Mouse (Mus musculus): ENCODE results near the gene Fmnl3. TPM values are rescaled to one million over a fixed set of nuclear protein-coding genes. Genes with fewer than 3 reads are reported as not detected.

The Fmnl3 gene
- polyA plus RNA-seq, 1 experiment = 55.5 TPM

DNA sequence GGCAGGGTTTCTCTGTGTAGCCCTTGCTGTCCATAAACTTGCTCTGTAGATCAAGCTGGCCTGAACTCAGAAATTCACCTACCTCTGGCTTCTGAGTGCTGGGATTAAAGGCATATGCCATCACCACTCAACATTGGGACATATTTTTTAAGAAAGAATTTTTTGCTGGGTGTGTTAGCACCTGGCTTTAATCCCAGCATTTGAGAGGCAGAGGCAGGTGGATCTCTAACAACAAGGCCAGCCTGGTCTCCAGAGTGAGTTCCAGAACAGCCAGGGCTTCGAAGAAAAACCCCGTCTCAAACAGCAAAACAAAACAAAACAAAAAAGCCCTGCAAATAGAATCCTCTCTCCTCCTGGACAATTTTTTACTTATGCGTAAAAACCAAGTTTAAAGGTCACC, 5.3 kb upstream of the Fmnl3 start:
- Histone ChIP-seq H3K4me1 (replicated peaks; ENCODE audit: control insufficient read depth, insufficient read depth, low read length) (peaks cover 2% of the 10 kb centered on the region; the same call in 1 of the 2 replicates), H3K36me3 (ENCODE audit: control insufficient read depth, insufficient read depth, low read length) (no peaks in the 10 kb centered on the region), H3K4me3 (ENCODE audit: control insufficient read depth, insufficient read depth, low read length) (no peak overlapping the region), H3K27ac (ENCODE audit: control insufficient read depth, insufficient read depth, low read length) (no peak overlapping the region), H3K27me3 (ENCODE audit: control insufficient read depth, insufficient read depth, low read length) (no peaks in the 10 kb centered on the region)
- no peak for DNase-seq
- 97% methylated on average over 3 of the region's 3 CpGs for WGBS
- TF ChIP-seq CTCF (IDR thresholded peaks at IDR 0.05; ENCODE audit: borderline replicate concordance, control insufficient read depth, extremely low read depth, insufficient read depth, low read length, poor library complexity) (no peak), POLR2A (IDR thresholded peaks at IDR 0.05; ENCODE audit: control insufficient read depth, extremely low read depth, insufficient read depth, low read length, poor library complexity) (no peak)

DNA sequence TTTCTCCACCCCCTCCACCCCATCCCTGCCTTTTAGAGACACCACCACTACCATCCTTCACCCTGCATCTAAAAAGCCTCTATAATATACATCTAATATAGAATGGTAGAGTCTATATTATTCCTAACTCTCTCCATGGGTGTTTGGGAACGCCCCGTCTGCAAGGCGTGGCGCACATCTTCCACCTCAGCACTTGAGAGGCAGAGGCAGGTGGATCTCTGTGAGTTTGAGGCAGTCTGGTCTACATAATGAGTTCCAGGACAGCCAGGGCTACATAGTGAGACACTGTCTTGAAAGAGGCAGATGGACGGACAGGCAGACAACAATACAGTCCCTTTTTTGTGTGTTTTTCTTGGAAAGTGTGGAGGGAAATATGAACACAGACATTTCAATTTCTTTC, 4.8 kb upstream of the Fmnl3 start:
- no peak overlapping the region for H3K27ac ChIP-seq (ENCODE audit: control insufficient read depth, insufficient read depth, low read length)
- H3K27me3 ChIP-seq (ENCODE audit: control insufficient read depth, insufficient read depth, low read length) = no peaks in the 10 kb centered on the region
- DNase-seq = no peak
- TF ChIP-seq POLR2A (IDR thresholded peaks at IDR 0.05; ENCODE audit: control insufficient read depth, extremely low read depth, insufficient read depth, low read length, poor library complexity) (no peak), CTCF (IDR thresholded peaks at IDR 0.05; ENCODE audit: borderline replicate concordance, control insufficient read depth, extremely low read depth, insufficient read depth, low read length, poor library complexity) (no peak)
- WGBS = 97% methylated on average over 5 of the region's 5 CpGs
- no peaks in the 10 kb centered on the region for H3K36me3 ChIP-seq (ENCODE audit: control insufficient read depth, insufficient read depth, low read length)
- H3K4me1 ChIP-seq (replicated peaks; ENCODE audit: control insufficient read depth, insufficient read depth, low read length) = peaks cover 3% of the 10 kb centered on the region; the same call in 1 of the 2 replicates
- H3K4me3 ChIP-seq (ENCODE audit: control insufficient read depth, insufficient read depth, low read length) = no peak overlapping the region

DNA sequence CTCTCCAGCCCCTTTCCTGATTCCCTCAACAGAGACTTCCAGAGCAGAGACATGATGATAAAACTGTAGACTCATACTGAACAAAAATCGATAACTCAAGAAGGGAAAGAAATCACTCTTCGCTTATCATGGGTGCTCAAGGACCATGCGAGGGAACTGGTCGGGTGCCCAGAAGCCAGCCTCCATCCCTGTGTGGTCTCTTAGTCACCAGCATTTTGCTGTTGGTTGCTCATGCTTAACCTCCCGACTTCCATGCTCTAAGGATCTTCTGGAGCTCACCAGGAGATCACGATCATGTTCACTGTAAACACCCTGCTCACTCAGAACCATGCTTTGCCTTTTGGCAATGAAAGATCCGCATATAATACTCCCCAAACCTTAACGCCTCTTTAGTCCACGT, 2.5 kb upstream of the Fmnl3 start:
- WGBS = 89% methylated on average over 9 of the region's 9 CpGs
- no peak overlapping the region for H3K4me3 ChIP-seq (ENCODE audit: control insufficient read depth, insufficient read depth, low read length)
- H3K27ac ChIP-seq (ENCODE audit: control insufficient read depth, insufficient read depth, low read length) = no peak overlapping the region
- H3K36me3 ChIP-seq (ENCODE audit: control insufficient read depth, insufficient read depth, low read length) = no peaks in the 10 kb centered on the region
- peaks cover 7% of the 10 kb centered on the region for H3K4me1 ChIP-seq (replicated peaks; ENCODE audit: control insufficient read depth, insufficient read depth, low read length)
- DNase-seq = no peak
- TF ChIP-seq POLR2A (IDR thresholded peaks at IDR 0.05; ENCODE audit: control insufficient read depth, extremely low read depth, insufficient read depth, low read length, poor library complexity) = no peak
- TF ChIP-seq CTCF (IDR thresholded peaks at IDR 0.05; ENCODE audit: borderline replicate concordance, control insufficient read depth, extremely low read depth, insufficient read depth, low read length, poor library complexity) = no peak
- no peaks in the 10 kb centered on the region for H3K27me3 ChIP-seq (ENCODE audit: control insufficient read depth, insufficient read depth, low read length)

DNA sequence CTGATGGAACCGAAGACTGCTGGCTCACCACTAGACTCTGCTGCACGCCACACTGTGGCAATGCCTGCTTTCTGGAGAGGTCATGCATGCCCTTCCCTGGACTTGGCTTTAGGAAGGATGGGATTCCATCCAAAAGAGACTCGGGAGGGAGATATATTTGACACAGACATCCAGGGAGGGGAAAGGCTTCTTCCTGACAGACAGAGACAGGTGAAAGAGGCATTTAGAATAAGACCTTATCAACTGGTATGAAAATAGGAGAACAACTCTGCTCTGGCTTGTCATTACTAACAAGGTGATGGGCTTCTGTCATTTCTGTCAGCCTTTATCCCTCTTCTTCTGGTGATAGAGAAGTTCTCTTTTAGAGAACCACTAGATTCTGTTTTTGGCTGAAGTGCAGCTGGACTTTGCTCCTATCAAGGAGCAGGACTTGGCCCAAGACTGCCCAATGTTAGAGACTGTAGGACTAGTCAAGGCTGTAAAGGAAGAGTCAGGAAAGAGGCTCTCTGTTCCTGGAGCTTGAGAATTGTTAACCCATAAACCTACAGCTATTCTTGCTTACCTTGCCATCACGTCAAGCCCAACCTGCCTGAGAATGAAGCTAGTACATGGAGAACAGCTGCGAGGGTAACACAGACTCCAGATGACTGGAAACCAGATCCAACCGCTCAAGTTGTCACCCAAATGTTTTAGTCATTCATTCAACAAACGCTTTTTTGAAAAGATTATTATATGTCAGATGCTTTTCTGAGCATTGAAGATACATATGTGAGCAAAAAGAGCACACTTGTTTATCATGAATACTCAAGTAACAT, 1.5 kb upstream of the Fmnl3 start:
- no peaks in the 10 kb centered on the region for H3K27me3 ChIP-seq (ENCODE audit: control insufficient read depth, insufficient read depth, low read length)
- 93% methylated on average over 7 of the region's 7 CpGs for WGBS
- peaks cover 7% of the 10 kb centered on the region for H3K4me1 ChIP-seq (replicated peaks; ENCODE audit: control insufficient read depth, insufficient read depth, low read length)
- no peak for DNase-seq
- no peak overlapping the region for H3K27ac ChIP-seq (ENCODE audit: control insufficient read depth, insufficient read depth, low read length)
- no peaks in the 10 kb centered on the region for H3K36me3 ChIP-seq (ENCODE audit: control insufficient read depth, insufficient read depth, low read length)
- H3K4me3 ChIP-seq (ENCODE audit: control insufficient read depth, insufficient read depth, low read length) = no peak overlapping the region
- no peak for TF ChIP-seq CTCF (IDR thresholded peaks at IDR 0.05; ENCODE audit: borderline replicate concordance, control insufficient read depth, extremely low read depth, insufficient read depth, low read length, poor library complexity)
- TF ChIP-seq POLR2A (IDR thresholded peaks at IDR 0.05; ENCODE audit: control insufficient read depth, extremely low read depth, insufficient read depth, low read length, poor library complexity) = no peak

DNA sequence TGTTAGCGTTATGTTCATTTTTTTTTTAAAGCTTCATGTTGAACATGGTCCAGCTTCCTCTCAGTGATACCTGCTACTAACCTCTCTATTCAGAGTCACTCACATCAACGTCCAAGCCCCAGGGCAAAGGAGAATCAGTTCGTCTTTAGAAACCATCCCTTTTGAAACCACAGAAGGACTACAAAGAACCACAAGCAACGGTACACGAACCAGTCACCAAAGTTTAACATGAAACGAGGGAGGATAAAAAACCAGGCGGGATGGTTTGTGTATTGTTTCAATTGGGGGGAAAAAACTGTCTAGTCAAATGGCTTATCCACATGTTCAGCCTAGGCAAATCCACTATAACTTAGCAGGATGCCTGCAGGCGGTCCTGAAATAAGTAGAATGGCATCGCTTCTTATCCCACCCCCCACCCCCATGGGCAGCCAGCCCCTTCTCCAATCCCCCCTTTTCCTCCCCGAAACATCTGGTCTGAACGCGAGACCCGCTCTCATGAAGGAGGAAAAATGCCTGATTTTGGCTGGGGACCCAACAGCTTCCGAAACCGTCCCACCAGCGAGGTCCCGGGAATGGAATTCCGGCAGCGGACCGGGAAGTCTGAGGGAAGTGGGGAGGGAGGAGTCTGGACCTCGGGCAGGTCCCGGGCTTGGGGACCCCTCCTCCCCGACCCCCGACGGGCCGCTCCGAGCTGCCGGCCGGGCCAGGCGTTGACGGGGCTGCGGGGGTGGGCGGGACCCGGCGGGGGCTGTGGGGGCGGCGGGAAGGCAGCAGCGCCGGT, 701 bp downstream of the Fmnl3 start:
- no peaks in the 10 kb centered on the region for H3K36me3 ChIP-seq (ENCODE audit: control insufficient read depth, insufficient read depth, low read length)
- no peak for DNase-seq
- H3K27me3 ChIP-seq (ENCODE audit: control insufficient read depth, insufficient read depth, low read length) = no peaks in the 10 kb centered on the region
- no peak for TF ChIP-seq CTCF (IDR thresholded peaks at IDR 0.05; ENCODE audit: borderline replicate concordance, control insufficient read depth, extremely low read depth, insufficient read depth, low read length, poor library complexity)
- TF ChIP-seq POLR2A (IDR thresholded peaks at IDR 0.05; ENCODE audit: control insufficient read depth, extremely low read depth, insufficient read depth, low read length, poor library complexity) = no peak
- H3K4me1 ChIP-seq (replicated peaks; ENCODE audit: control insufficient read depth, insufficient read depth, low read length) = peaks cover 12% of the 10 kb centered on the region
- H3K4me3 ChIP-seq (ENCODE audit: control insufficient read depth, insufficient read depth, low read length) = peak overlapping the region; percentile 68
- 1% methylated on average over 39 of the region's 39 CpGs for WGBS
- H3K27ac ChIP-seq (ENCODE audit: control insufficient read depth, insufficient read depth, low read length) = no peak overlapping the region

DNA sequence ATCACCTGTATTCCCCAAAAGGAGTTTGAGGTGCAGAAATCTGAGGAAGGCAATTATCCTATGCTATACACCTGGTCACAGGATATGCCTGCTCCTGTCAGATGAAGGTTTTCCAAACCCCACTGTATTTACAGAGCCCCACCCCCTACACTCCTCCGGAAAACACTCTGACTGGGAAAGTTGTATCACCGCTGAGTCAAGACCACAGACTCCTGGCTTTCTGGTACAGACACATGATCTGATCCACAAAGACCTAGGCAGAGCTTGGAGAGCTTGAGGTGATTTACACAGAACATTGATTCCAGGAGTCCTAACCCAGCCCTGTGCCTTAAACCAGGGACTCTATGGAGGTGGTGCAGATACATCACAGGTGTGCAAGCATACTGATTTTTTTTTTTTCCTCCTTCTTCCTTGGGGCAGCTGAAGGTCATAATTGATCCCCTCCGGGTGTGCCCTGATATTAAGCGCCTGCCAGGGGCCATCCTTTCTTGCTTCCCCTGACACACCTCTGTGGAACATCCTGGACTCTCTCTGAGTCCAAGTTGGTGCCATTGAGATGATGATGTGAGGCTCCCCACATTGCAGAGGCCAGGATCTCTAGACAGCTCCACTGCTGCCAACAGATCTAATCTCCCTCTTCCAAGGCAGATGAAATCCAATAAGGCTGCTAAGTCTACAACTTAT, 1.6 kb downstream of the Fmnl3 start:
- no peak overlapping the region for H3K27ac ChIP-seq (ENCODE audit: control insufficient read depth, insufficient read depth, low read length)
- no peak overlapping the region for H3K4me3 ChIP-seq (ENCODE audit: control insufficient read depth, insufficient read depth, low read length)
- no peaks in the 10 kb centered on the region for H3K36me3 ChIP-seq (ENCODE audit: control insufficient read depth, insufficient read depth, low read length)
- DNase-seq = no peak
- 80% methylated on average over 4 of the region's 4 CpGs for WGBS
- no peak for TF ChIP-seq CTCF (IDR thresholded peaks at IDR 0.05; ENCODE audit: borderline replicate concordance, control insufficient read depth, extremely low read depth, insufficient read depth, low read length, poor library complexity)
- TF ChIP-seq POLR2A (IDR thresholded peaks at IDR 0.05; ENCODE audit: control insufficient read depth, extremely low read depth, insufficient read depth, low read length, poor library complexity) = no peak
- no peaks in the 10 kb centered on the region for H3K27me3 ChIP-seq (ENCODE audit: control insufficient read depth, insufficient read depth, low read length)
- peaks cover 21% of the 10 kb centered on the region for H3K4me1 ChIP-seq (replicated peaks; ENCODE audit: control insufficient read depth, insufficient read depth, low read length)
